Mouse (Mus musculus) G1E (cell line): Measurements from ENCODE around the gene Rapgef3. TPM values are rescaled to one million over a fixed set of nuclear protein-coding genes. Genes with fewer than 3 reads are reported as not detected.

Source experiments
- ATAC-seq: 2 replicates; pipeline ENCODE4 v1.8.0; 2016; ENCODE audit warnings: mild to moderate bottlenecking; ENCODE audit not compliant: insufficient number of reproducible peaks, poor library complexity, low FRiP score, severe bottlenecking; ENCODE audit errors: extremely low read depth
- DNase-seq: peaks from one replicate; pipeline ENCODE4 v3.0.0; 2012; ENCODE audit warnings: low spot score
- H3K27me3 ChIP-seq: 2 replicates; pipeline ENCODE4 v1.6.1; 2012; ENCODE audit warnings: mild to moderate bottlenecking, low read length, inconsistent platforms; ENCODE audit not compliant: insufficient read depth
- H3K36me3 ChIP-seq: replicated peaks from 2 replicates; pipeline ENCODE3; 2012; ENCODE audit warnings: mild to moderate bottlenecking, inconsistent platforms
- H3K4me1 ChIP-seq: 2 replicates; pipeline ENCODE4 v1.6.1; 2012; ENCODE audit warnings: low read depth, low read length, inconsistent platforms, mixed read lengths; ENCODE audit not compliant: insufficient read depth
- H3K4me3 ChIP-seq: 2 replicates; pipeline ENCODE4 v1.5.1; 2012; ENCODE audit warnings: low read depth, mild to moderate bottlenecking, inconsistent platforms, low read length, moderate library complexity, mixed read lengths
- H3K9me3 ChIP-seq: replicated peaks from 2 replicates; pipeline ENCODE4 v1.6.1; 2012; ENCODE audit warnings: inconsistent platforms
- CTCF ChIP-seq: IDR thresholded peaks from 2 replicates; pipeline ENCODE4 v1.5.1; 2012; ENCODE audit warnings: low read depth, low read length, inconsistent platforms, mixed read lengths
- GATA1 ChIP-seq: IDR thresholded peaks from 2 replicates; pipeline ENCODE4 v1.6.1; 2012; ENCODE audit warnings: borderline replicate concordance, low read length, inconsistent platforms, mixed read lengths
- GATA2 ChIP-seq: IDR thresholded peaks from 2 replicates; pipeline ENCODE4 v1.6.1; 2012; ENCODE audit warnings: low read depth, low read length, inconsistent platforms, borderline replicate concordance
- POLR2AphosphoS5 ChIP-seq: IDR thresholded peaks from 2 replicates; pipeline ENCODE4 v1.6.1; 2012; ENCODE audit warnings: low read depth, low read length, inconsistent platforms; ENCODE audit not compliant: insufficient replicate concordance
- TAL1 ChIP-seq: conservative IDR thresholded peaks from 2 replicates; pipeline ENCODE4 v1.6.1; 2012; ENCODE audit warnings: low read depth, low read length, inconsistent platforms, mixed read lengths
- polyA plus RNA-seq: library from polyadenylated mRNA; stranded (reverse); fragments of >175 nt; gene quantifications from 2 replicates; pipeline ENCODE4 v1.2.3, GENCODE M21; 2012
- total RNA-seq, 2 experiments: library from RNA; stranded (forward) in 1 of 2; stranded (reverse) in 1 of 2; fragments of 200-1000 nt in 1 of 2; fragments of >200 nt in 1 of 2; fragmentation: Nextera tagmentation in 1 of 2; gene quantifications; 2 replicates each; pipeline ENCODE4 v1.2.3; 2014 to 2017

Rapgef3 gene
- total and polyA plus RNA-seq, 3 experiments = 0.05 to 0.23 TPM; not detected in 1

DNA sequence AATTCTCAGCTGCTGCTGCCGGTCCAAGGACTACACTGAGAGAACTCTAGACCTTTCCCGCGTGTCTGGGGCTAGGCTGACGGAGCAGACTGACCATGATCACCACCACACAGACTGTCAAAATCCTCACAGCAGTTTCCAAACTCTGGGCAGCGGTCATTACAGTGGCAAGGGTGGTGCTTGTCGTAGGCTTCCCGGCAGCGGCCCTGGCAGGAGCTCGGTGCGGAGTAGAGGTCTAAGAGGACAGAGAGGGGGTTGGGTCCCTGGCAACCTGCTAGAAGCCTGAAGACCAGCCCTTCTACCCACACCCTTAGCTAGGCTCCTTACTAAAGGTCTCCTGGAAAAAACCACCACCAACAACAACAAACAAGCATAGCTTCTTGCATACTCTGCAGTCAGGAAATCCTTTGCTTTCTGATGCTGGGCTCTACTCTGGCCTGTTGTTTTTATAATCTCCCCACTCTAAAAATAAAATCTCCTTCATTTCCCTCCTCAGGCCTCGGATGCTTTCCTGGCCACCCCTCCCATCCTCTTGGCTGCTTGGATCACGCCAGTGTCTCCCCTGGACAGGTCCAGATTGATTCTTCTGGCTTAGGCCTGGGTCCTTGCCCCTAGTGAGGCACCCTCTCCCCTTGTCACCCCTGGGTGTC, 47.6 kb downstream of the Rapgef3 start:
- TF ChIP-seq TAL1 = no peak
- no peak for TF ChIP-seq POLR2AphosphoS5
- no peak for TF ChIP-seq CTCF
- no peak for TF ChIP-seq GATA1
- TF ChIP-seq GATA2 = no peak
- Histone ChIP-seq H3K36me3 (no peaks in the 10 kb centered on the region), H3K4me1 (no peaks in the 10 kb centered on the region), H3K9me3 (no peaks in the 10 kb centered on the region), H3K4me3 (no peak overlapping the region), H3K27me3 (peaks cover 36% of the 10 kb centered on the region)
- ATAC-seq (no peak), DNase-seq (no peak)

DNA sequence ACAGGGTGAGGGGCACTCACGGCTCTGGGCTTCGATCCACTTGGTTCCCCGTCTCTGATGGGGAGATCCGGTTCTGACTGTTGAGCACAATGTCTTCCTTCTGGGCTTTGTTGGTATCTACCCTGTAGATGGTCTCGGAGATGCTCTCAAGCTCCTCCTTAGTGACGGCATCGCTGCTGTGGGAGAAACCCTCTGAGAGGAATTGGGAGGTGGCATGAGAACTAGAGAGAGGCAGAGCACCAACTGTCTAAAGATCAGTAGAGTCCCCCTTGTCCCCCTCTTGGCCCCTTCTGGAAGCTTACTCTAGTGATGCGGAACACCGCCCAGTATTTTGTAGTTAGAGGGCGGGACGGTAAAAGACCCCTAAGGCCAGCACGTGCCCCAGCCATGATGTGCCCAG, 48.3 kb downstream of the Rapgef3 start:
- no peak for DNase-seq
- H3K27me3 ChIP-seq = peaks cover 37% of the 10 kb centered on the region
- no peaks in the 10 kb centered on the region for H3K9me3 ChIP-seq
- no peaks in the 10 kb centered on the region for H3K36me3 ChIP-seq
- no peak overlapping the region for H3K4me3 ChIP-seq
- H3K4me1 ChIP-seq = no peaks in the 10 kb centered on the region
- TF ChIP-seq CTCF (no peak), TAL1 (no peak), GATA2 (no peak), POLR2AphosphoS5 (no peak), GATA1 (no peak)
- no peak for ATAC-seq

DNA sequence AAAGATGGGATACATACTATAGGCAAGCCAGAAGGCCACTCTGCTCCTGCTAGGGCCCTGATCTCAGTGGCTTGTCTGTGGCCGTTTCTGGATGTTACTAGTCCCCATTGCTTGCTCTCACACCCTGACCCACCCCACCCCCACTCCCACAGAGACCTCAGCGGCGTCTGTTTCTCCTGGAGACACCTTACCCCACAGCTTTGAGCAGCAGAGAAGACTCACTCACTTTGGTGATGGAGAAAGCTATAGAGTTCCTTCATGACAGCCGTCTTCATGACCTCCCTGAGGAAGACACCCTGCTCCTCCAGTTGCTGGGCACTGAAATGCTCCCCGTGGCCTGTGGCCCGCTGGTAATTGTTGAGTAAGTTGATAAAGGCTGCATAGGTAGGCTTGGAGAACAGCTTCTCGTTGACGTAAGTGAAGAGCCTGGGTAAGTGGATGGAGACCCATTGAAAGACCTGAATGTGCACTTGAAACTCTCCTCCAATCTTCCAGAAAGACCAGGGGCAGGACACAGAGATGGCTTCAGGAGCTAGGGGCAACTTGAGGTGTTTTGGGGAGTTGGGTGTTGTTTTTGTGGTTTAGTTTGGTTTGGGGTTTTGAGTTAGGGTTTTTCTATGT, 49.1 kb downstream of the Rapgef3 start:
- no peak for TF ChIP-seq GATA2
- TF ChIP-seq POLR2AphosphoS5 = no peak
- no peak for TF ChIP-seq GATA1
- TF ChIP-seq CTCF = no peak
- DNase-seq (no peak), ATAC-seq (no peak)
- Histone ChIP-seq H3K27me3 (peaks cover 38% of the 10 kb centered on the region), H3K36me3 (no peaks in the 10 kb centered on the region), H3K9me3 (no peaks in the 10 kb centered on the region), H3K4me3 (no peak overlapping the region), H3K4me1 (no peaks in the 10 kb centered on the region)

DNA sequence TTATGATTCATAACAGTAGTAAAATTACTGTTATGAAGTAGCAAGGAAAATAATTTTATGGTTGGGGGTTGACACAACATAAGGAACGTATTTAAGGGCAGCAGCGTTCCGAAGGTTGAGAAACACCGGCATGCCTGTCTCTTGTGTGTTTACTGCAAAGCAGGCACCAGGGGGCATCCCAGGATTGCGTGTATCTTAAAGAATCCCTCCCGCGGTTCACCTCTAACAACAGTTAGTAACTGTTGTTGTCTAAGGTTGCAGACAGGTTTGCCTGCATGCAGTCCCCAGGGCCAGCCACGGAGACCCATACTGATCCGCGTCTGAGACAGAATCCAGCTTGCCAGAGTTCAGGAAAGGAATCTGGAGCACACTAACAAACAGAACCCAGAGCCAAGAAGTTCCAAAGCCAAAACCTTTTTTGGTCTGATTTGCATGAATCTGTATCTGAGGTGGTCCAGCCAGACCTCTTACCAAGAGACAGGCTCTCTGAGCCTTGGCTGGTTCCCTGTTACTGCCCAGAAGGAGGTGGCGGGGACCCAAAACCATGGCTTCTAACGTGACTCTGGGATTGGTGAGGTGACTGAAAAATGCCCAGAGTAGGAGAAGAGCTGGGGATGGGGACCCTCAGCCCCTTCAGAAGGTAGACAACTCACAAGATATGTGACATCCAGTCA, 49.8 kb downstream of the Rapgef3 start:
- TF ChIP-seq GATA2 (no peak), TAL1 (no peak), POLR2AphosphoS5 (no peak), CTCF (no peak), GATA1 (no peak)
- Histone ChIP-seq H3K9me3 (no peaks in the 10 kb centered on the region), H3K36me3 (no peaks in the 10 kb centered on the region), H3K4me1 (no peaks in the 10 kb centered on the region), H3K27me3 (peaks cover 40% of the 10 kb centered on the region), H3K4me3 (no peak overlapping the region)
- no peak for DNase-seq
- no peak for ATAC-seq

DNA sequence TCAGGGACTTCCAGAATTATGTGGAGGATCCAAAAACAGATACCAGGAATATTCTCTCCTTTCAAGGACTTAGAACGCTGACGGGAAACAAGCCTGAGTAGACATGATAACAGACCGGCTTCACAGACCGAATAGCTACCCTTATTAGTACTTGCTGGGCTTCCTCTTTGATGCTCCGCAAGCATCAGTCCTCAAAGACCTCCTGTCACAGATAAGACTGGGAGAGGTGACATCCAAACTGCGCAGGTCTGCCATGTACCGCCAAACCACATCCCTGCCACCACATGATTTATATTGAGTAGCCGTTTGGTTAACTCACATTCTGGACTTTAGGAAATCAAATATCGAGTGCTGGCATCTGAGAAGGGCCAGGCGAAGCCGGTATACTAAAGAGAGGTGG, 51.0 kb downstream of the Rapgef3 start:
- no peak for TF ChIP-seq CTCF
- no peak for TF ChIP-seq POLR2AphosphoS5
- no peak for TF ChIP-seq GATA1
- TF ChIP-seq GATA2 = no peak
- no peak for TF ChIP-seq TAL1

DNA sequence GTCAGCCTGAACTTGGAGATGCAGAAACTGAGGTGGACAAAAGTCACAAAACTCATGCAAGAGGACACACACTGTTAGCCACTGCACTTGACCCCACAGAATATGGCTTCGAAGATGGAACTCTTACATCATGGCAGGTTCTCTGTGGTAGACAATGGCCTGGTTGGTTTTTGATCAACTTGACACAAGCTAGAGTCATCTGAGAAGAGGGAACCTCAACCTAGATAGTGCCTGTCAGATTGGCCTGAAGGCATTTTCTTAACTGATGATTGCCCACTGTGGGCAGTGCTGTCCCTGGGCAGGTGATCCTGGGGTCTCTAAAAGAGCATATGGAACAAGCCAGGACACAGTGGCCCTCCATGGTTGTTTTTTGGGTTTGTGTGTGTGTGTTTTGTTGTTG, 52.0 kb downstream of the Rapgef3 start:
- no peak for DNase-seq
- Histone ChIP-seq H3K36me3 (no peaks in the 10 kb centered on the region), H3K4me3 (no peak overlapping the region), H3K27me3 (peaks cover 53% of the 10 kb centered on the region), H3K4me1 (no peaks in the 10 kb centered on the region), H3K9me3 (no peaks in the 10 kb centered on the region)
- ATAC-seq = no peak
- TF ChIP-seq TAL1 (no peak), CTCF (no peak), GATA2 (no peak), GATA1 (no peak), POLR2AphosphoS5 (no peak)

More for the DNA sequence above, 51.0 kb downstream of the Rapgef3 start:
- no peaks in the 10 kb centered on the region for H3K36me3 ChIP-seq
- H3K27me3 ChIP-seq = peaks cover 50% of the 10 kb centered on the region
- DNase-seq = no peak
- no peak overlapping the region for H3K4me3 ChIP-seq
- ATAC-seq = no peak
- no peaks in the 10 kb centered on the region for H3K4me1 ChIP-seq
- H3K9me3 ChIP-seq = no peaks in the 10 kb centered on the region
